Comparison of ENCODE assay signal across 8 mouse cellular contexts in the genomic region with DNA sequence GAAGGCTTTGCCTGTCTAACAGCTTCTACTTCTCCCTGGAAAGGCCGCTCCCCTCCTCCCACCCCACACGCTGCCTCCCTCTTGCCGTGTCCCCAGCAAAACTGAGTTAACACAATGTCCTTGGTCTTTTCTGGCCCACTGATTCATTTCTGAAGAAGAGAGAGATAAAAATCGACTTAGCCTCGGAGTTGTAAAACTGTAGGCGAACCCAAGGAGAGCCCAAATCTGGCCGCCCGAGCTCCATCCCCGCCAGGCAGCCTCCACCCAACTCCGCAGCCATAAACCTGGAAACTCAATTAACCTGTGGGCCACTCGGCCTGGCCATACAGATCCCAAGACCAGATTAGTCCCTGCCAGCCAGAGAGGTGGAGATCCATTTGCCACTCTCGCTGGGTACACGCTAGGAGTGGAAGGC. TPM values are rescaled to one million over a fixed set of nuclear protein-coding genes. Genes with fewer than 3 reads are reported as not detected.
DNase-seq lines count a peak whose midpoint lies in the region; ATAC-seq lines count a peak whose summit lies in the region.
"Had no signal": no experiment of that assay in that cellular context is flagged by ENCODE, and none has a peak within 500 bp of the region (broad histone marks: within the 10 kb centered on the region; RNA-seq: fewer than 3 reads in every experiment).

No protein-coding gene starts in this region.

- 76% methylated on average over 13 of the region's 13 CpGs for WGBS in embryonic facial prominence, embryonic 13.5 days
- WGBS in limb, embryonic 12.5 days: 37% methylated on average over 13 of the region's 13 CpGs

- H3K4me1 ChIP-seq in embryonic facial prominence, embryonic 13.5 days: peaks cover 32% of the 10 kb centered on the region
- peaks cover 61% of the 10 kb centered on the region for H3K4me1 ChIP-seq in limb, embryonic 12.5 days (replicated peaks)

- DNase-seq in kidney, adult 8-10 months: peak; percentile 51 to 74
- DNase-seq in kidney, adult 11 months: no peak
- peak; percentile 32 for DNase-seq in adrenal gland, adult 8-10 months
- no peak for DNase-seq in embryo, embryonic 11 days
- DNase-seq in layer of hippocampus, adult 11-12 months (ENCODE audit: low spot score): no peak

- no peak overlapping the region for H3K4me3 ChIP-seq in embryonic facial prominence, embryonic 13.5 days
- no peak overlapping the region for H3K4me3 ChIP-seq in limb, embryonic 12.5 days (replicated peaks)
- H3K4me3 ChIP-seq: myocyte had no signal

- H3K27me3 ChIP-seq in embryonic facial prominence, embryonic 13.5 days: no peaks in the 10 kb centered on the region
- H3K27me3 ChIP-seq in limb, embryonic 12.5 days: no peaks in the 10 kb centered on the region

- H3K9me3 ChIP-seq in embryonic facial prominence, embryonic 13.5 days: no peaks in the 10 kb centered on the region
- H3K9me3 ChIP-seq in limb, embryonic 12.5 days: no peaks in the 10 kb centered on the region

- peaks cover 17% of the 10 kb centered on the region for H3K36me3 ChIP-seq in embryonic facial prominence, embryonic 13.5 days
- H3K36me3 ChIP-seq in limb, embryonic 12.5 days: peaks cover 38% of the 10 kb centered on the region

- H3K9ac ChIP-seq in embryonic facial prominence, embryonic 13.5 days: no peak overlapping the region
- H3K9ac ChIP-seq in limb, embryonic 12.5 days (replicated peaks): no peak overlapping the region

- no peak overlapping the region for H3K4me2 ChIP-seq in embryonic facial prominence, embryonic 13.5 days
- H3K4me2 ChIP-seq in limb, embryonic 12.5 days: peak overlapping the region; percentile 13; the same call in 1 of the 2 replicates

- no peak for ATAC-seq in embryonic facial prominence, embryonic 13.5 days (ENCODE audit: insufficient number of reproducible peaks, insufficient read depth, low FRiP score, low TSS enrichment, low read depth)
- ATAC-seq in limb, embryonic 12.5 days (ENCODE audit: insufficient number of reproducible peaks, insufficient read depth, low FRiP score, low TSS enrichment, low read depth): no peak

- peak overlapping the region; percentile 23; the same call in 1 of the 2 replicates for H3K27ac ChIP-seq in embryonic facial prominence, embryonic 13.5 days
- H3K27ac ChIP-seq in limb, embryonic 12.5 days: peak overlapping the region; percentile 88

RNA-seq across cellular contexts. Expression of gene Klhl3, which starts 47.3 kb away (rescaled TPM):
- 1 to 10 TPM; 1.1 to 4.2 (median 3.2) TPM for total RNA-seq in adrenal gland, adult 8-10 months (2022)
- polyA plus RNA-seq in embryonic facial prominence, embryonic 13.5 days (2015; fragmentation: Nextera tagmentation; extraction: Ambion mirVana): 2.5 and 3.5 TPM in 2 replicates
- 4.4 TPM in 2 replicates for polyA plus RNA-seq in limb, embryonic 12.5 days (2016; fragmentation: Nextera tagmentation; extraction: Ambion mirVana)

Comparison
In these comparisons a context has a peak if more than half of its experiments do, and no peak if none do; other contexts are left out.
1. DNase-seq: peak in kidney, adult 8-10 months (2 of 2) and adrenal gland, adult 8-10 months (single experiment); none in kidney, adult 11 months (single experiment), embryo, embryonic 11 days (single experiment) and layer of hippocampus, adult 11-12 months (single experiment).